Mouse (Mus musculus) kidney, adult 8-10 months (tissue): ENCODE results near the gene Igsf10.

ENCODE experiments used
- DNase-seq, 2 experiments: peaks; one replicate each; pipeline ENCODE4 v3.0.0; 2022

Igsf10 gene

GRCm38 (mm10) chr3:59278620-59279019 is 65.6 kb downstream of the Igsf10 start:
- no peak for DNase-seq

GRCm38 (mm10) chr3:59278254-59278533 is 66.0 kb downstream of the Igsf10 start:
- DNase-seq = no peak

- DNase-seq = no peak
Measured at GRCm38 (mm10) chr3:59277502-59278253, 66.5 kb downstream of the Igsf10 start.

- no peak for DNase-seq
Measured at GRCm38 (mm10) chr3:59270811-59271210, 73.4 kb downstream of the Igsf10 start.
